Mouse (Mus musculus) skeletal muscle tissue, adult 2 months (tissue): ENCODE measurements around the gene Bag2.
A peak's percentile ranks its signal among the peaks of the same experiment; 100 is the strongest.
"Not testable (repeated sequence)": the region's sequence is repeated elsewhere in the genome, so short reads cannot be mapped to it uniquely, and the experiment has no call there.

Experiments used
- DNase-seq: peaks from one replicate; pipeline ENCODE4 v3.0.0-alpha.2; 2012; ENCODE audit warnings: low read depth, low spot score

Bag2 gene

DNA sequence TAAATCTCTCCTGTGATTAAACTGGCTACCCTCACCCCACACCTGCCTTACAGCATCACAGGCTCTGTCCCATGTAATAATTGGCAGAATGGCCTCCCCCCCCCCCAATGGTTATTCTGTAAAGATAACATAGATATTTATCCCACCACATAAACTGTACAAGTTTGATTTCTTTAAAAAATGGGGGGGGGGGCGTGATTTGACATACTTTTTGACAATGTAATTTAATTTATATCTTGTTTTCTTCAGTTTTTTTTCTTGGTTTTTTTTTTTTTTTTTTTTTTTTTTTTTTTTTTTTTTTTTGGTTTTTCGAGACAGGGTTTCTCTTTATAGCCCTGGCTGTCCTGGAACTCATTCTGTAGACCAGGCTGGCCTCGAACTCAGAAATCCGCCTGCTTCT is 7.9 kb downstream of the Bag2 start:
- not testable (repeated sequence) for DNase-seq

DNA sequence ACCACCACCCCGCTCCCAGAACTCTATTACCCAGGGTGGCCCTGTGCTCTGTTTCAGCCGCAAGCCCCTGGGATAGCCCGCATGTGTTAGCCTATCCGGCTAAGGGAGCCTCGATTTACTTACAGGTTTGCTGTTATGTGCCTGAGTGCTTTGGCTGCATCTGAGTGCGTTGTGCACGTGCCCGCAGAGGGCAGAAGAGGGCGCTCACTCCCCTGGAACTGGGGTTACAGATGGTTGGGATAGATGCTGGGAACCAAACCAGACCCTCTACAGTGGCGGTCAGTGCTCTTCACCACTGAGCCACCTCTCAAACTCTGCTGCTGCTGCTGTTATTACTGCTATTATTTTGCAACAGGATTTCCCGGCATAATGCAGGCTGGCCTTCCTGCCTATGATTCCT is 8.5 kb downstream of the Bag2 start:
- DNase-seq: no peak

DNA sequence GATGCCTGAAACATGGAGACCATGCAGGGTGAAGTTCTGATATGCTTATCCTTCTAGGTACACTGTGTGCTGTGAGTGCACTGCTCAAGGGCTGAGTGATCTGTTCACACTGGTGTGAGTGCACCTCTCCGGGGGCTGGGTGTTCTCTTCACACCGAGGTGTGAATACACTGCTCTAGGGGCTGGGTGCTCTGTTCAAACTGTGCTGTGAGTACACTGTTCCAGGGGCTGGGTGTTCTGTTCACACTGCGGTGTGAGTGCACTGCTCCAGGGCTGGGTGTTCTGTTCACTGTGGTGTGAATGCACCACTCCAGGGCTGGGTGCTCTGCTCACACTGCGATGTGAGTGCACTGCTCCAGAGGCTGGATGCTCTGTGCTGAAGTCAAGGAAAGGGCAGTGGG is 11.7 kb downstream of the Bag2 start:
- no peak for DNase-seq

DNA sequence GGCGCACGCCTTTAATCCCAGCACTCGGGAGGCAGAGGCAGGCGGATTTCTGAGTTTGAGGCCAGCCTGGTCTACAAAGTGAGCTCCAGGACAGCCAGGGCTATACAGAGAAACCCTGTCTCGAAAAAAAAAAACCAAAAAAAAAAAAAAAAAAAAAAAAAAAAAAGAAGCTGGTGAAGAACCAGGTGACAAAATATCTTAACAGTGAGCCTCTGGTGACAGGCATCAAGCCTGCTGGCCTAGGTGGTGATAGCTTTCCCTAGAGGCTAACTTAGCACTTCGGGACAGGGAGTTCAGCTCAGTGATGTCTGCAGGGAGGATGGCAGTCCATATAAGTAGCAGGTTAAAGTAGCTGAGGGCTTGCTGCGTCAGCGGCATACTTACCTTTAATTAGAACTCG is 12.8 kb downstream of the Bag2 start:
- DNase-seq: not testable (repeated sequence)

DNA sequence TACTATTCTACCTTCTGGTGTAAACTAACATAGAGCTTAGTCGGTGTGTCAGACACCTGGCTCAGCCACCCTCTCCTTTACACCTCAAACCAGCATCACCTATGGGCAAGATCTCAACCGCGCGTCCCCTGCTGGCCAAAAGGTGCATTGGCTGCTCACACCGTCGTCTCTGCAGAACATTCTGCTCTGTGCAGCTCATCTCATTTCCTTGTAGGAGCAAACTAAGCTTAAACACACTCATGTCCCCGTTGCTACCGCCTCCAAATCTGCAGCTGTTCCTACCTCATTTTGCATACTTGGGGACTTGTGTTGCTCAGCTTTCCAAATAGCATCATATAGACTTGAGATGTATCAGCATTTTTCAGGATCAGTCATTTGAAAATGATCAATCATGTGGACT is 14.7 kb downstream of the Bag2 start:
- no peak for DNase-seq

DNA sequence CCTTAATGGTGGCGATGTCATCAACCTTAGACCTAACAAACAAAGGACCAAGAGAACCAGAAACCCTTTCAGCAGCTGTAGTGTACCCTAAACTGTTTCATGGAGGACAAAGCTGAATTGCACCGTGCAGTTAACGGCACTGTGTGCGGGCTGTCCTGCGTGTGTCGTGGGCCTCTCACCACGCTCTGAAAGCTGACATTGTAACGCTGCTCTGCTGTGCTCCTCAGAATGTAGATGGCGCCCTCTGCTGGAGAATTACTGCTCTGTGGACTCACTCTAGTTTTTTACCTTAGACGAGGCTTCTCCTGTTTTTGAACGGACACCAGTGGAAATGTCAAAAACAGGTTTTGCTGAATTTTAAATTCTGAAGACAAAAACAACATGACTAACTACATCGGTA is 18.3 kb downstream of the Bag2 start:
- peak; percentile 40 for DNase-seq

DNA sequence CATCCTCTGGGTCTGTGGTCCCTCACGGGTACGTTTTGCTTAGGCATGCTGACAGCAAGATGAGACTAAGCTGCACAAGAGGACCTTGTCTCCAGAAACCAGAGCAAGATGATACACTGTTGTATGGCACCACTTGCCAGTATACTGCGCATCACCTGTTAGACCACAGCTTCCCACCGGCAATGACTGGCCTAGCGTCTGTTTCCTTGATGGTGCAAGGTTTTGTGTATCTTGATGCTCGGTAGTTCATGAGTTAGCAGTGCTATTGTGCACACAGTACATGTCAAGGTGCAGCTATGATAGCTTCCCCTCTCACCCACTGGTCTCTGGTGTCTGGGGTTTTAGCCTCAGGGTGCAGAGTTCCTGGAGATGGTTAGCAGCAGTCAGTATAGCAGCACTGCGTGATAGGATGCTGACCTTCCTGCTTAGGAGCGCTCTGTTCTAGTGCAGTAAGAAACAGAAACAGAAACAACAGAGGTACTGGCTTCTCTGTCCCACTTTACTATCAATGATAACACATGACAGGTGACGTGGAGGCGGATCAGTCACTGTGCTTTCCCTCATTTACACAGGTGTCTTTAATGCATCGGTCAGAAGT is 18.8 kb downstream of the Bag2 start:
- no peak for DNase-seq

DNA sequence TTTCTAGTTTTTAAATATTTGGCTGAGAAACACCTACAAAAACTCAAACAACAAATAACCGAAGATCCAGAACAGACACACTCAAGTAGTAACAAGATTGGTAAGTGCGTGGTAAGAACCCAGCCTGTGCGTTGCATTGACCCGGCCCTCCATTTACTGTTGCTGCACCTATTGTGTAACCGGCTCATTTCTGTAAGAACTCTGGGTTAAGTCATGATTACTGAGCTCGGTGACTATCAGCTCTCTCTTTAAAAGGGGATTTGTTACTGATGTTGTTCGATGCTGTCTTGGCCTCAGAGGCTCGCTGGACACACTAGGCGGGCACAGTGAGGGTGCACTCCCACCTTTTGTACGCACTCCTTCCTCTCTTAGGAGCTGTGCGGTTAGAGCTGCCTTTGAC is 19.3 kb downstream of the Bag2 start:
- no peak for DNase-seq

DNA sequence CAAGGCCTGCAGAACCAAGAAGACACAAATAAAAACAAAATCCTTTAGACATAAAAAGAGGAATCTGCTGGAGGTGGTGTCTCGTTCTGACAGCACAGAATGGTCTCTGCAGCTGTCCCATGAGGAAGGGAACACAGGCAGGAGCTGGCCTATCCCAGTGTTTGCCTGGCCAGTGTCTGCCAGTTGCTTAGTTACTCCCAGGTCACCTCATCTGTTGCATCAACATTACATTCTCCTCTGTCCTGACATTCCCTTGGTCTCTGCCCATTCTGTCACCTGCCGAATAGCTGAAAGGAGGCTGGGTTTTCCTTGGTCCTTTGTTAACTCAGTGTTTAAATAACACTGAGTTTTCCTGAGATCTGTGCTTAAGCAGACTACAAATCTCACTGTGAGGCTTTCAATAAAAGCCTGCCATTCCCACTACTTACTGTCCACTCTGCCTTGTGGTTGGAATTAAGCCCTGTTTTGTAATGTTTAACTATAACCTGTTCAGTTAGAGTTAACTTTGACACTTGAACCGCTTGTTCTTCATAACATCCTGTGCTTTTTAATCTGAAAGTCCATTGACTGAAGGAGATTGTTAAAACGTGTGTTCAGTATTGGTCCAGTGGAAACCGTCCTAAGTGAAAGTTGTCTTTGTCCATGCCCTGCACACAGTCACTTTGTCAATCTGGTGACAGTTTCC is 23.5 kb downstream of the Bag2 start:
- no peak for DNase-seq

DNA sequence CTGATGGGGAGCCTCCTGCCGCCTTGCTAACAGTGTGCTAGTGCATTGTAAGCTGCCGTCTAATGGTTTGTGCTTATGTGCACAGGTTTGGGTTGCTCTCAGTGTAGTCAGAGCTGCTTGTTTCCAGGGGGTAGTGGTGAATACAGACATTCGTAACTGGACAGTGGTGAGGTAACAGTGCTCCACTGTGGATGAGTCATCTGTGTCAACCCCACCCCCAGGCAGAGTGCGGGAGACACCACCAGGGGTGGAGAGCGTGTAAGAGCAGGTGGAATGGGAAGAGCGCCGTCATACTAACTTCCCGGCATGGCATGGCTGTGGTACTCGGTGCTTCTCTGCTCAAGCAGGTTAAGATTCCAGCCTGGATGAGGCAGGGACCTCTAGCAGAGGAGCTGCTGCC is 24.6 kb downstream of the Bag2 start:
- DNase-seq: no peak

DNA sequence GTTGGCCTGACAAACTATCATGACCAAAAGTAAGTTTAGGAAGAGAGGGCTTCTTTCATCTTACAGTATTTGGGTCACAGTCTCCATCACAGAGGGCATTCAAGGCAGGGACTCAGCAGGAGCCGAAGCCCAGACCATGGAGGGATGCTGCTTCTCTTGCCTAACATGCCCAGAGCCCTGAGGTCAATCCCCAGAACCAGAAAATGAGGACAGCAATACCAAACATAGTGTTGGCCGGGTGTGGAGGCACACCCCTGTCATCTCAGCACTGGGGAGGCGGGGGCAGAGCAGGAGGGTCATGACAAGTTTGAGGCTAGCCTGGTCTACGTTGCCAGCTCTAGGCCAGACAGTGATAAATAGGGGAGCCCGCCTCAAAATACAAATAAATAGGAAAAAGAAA is 32.5 kb downstream of the Bag2 start:
- no peak for DNase-seq

DNA sequence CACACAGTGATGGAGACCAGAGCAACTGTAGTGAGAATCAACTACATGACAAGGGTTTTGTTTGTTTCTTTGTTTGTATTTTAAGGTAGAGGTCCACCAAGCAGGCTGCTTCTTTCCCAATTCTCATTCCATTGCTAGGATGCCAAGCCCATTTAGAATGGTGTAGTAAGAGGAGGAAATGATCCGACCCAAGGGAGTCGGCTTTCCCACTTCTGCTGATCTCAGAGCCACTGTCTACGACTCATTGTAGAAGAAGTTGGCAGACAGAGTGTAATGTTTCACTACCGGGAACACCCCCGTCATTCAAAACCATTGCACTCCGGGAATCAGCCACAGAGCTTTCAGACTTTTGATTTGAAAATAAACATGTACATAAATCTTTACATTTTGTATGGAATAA is 33.1 kb downstream of the Bag2 start:
- no peak for DNase-seq

DNA sequence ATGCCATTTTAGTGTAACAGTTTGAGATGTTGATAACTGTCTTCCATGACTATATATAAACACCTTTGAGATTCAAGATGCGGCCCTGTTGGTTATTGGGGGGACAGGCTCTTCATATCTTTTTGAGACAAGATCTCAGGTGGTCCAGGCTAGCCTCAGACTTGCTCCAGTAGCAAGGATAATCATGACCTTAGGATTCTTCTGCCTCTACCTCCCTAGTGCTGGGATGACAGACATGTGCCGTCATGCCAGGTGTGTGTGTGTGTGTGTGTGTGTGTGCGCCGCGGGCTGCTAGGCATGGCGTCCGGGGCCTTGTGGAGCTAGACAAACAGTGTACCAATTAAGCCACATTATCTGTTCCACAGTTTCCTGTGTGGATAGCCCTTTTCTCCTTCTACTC is 36.6 kb downstream of the Bag2 start:
- no peak for DNase-seq

DNA sequence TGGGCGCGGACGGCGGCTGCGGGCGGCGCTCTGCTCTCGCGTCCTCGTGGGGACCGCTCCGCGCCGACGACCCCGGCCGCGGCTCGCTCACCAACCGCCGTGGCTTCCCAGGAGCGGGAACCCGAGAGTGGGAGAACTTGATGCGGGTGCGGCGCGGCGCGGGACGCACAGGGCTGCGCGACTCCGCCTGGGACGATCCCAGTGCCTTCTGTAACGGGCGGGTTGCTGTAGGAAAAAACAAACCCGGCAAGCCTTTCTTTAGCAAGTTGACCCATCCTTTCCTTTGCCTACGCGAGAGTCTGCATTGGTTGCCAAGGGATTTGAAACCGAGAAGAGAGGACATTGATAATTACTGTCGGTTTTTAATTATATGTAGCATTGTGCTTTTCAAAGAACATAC is 37.4 kb downstream of the Bag2 start:
- no peak for DNase-seq

DNA sequence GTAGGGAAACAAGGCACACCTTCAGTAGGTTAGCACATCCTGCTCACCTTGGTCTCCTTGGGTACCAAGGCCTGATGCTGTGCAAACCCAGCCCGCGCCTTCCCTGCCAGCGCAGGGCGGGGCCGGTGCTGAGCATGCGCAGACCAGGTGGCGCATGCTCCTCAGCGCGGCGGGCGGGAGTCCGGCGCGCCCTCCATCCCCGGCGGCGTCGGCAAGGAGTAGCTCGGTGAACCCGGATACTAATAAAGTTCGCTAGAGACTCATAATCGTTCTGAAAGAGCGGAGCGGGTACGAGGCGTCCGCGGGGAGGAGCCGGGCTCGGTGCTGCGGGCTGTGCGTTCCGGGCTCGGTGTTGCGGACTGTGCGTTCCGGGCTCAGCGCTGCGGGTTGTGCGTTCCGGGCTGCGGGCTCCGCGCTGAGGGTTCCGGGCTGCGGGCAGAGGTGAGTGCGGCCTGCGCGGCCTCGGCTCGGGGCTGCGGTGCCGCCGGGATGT is 37.8 kb downstream of the Bag2 start, which contains the start of gene Rab23:
TSS of gene Rab23 (plus strand) at position 155 of the 493 bp plus-strand sequence.
- DNase-seq: peak; percentile 68

DNA sequence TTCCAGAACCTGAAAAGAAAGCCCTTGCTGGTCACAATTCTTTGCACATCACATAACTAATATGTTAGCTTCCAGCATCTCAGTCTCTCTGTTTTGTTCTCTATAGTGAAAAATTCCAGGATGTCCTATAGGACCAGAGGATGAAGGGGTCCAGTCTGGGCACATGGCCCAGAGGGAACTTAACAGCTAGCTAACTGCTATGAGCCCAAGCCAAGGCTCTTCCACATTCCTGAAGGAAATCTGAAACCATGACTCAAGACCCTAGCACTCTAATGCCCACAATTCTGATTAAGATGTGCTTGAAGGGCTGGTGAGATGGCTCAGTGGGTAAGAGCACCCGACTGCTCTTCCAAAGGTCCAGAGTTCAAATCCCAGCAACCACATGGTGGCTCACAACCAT is 40.0 kb downstream of the Bag2 start:
- no peak for DNase-seq

DNA sequence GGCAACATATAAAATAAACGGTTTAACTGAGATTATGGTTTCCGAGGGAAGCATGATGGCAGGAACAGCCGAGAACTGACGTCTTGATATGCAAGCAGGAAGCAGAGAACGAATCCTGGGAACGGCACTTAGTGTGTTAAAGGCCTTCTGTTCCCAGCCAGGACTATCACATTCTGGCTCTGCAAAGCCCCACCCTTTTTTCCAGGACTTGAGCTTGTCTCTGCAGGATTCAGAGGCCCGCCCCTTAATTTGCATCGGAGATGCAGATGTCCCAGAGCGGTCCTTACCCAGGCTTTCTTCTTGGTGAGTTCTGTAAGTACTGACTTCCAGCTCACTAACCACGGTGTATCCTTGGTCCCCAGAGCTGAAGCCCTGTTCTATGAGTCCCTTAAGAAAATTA is 42.8 kb downstream of the Bag2 start:
- DNase-seq: no peak

DNA sequence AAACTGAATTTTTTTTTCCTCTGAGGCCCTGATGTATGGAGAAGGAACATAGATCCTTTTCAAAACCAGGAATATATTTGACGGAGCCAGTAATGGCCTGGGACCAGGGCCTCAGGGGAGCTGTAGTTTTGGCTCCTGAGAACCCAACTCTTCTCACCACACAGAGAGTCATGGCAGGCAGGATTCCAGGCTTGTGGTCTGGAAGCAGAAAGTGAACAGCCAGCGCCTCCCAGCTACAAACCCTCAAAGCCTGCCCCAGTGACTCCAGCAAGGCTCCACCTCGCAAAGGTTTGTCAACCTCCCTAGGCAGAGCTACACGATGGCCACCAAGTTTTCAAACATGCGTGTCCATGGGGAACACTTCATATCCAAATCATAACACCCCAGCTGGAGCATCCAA is 45.6 kb downstream of the Bag2 start:
- DNase-seq: no peak

DNA sequence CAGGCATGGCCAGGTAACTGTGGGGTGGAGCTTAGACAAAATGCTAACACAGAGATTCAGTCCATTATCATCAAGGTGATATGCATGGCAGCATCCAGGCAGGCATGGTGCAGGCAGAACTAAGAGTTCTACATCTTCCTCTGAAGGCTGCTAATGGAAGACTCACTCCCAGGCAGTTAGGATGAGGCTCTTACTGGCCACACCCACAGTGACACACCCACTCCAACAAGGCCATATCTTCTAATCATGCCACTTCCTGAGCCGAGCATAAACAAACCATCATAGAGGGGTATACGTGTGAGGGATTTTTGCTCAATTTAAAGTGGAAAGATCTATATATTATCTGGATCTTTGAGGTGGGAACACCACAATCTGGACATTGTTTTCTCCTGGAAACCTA is 48.0 kb downstream of the Bag2 start:
- DNase-seq: no peak

DNA sequence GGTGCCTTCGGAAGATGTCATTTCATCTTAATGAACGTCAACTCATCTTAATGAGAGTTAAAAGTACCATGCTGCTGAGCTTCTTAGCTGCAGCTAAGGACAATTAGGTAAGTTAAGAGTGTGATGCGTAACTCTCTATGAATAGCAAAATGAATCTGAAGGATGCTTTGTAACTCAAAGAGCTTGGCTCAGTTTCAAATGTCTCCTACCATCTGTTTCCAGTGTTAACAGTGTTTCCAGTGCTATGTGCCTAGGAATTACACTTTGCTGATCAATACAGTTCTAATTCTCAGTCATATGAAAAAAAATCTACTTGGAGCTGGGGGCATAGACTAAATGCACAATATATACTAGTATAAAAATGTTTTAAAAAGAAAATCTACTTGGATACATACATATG is 56.4 kb downstream of the Bag2 start:
- no peak for DNase-seq

DNA sequence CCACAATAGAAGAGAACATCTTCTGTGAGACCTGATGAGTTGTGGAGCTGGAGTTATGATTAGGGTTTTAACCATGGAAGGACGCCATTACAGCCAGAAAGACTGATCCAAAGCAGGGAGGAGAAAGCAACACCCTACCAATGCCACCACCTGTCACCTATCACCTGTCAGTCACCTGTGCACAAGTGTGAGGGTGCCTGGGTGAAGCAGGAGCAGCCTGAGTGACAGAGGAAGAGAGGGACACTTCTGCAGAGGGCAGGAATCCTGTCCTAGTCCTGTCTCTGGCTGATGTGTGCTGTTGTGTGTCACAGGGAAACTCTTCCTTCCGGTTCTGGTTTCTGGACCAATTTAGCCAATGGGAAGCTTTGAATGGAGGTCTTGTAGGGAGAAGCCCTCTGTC is 61.6 kb downstream of the Bag2 start:
- DNase-seq: no peak
